Mouse (Mus musculus): ENCODE measurements at regions not wholly inside any gene's neighbourhood (a gene's known extent, or its start where the extent isn't known, plus 50 kb on each side); places are given as distances from the start of the nearest gene placed in this dataset.

GRCm38 (mm10) chr14:111738943-111739342, 64.0 kb downstream of the Slitrk5 start:
- no peak for DNase-seq (ENCODE audit: low spot score in 2 of 2)

- no peak for DNase-seq (ENCODE audit: low spot score in 2 of 2)
Observed at GRCm38 (mm10) chr14:111763616-111764015, 88.7 kb downstream of the Slitrk5 start.

DNA sequence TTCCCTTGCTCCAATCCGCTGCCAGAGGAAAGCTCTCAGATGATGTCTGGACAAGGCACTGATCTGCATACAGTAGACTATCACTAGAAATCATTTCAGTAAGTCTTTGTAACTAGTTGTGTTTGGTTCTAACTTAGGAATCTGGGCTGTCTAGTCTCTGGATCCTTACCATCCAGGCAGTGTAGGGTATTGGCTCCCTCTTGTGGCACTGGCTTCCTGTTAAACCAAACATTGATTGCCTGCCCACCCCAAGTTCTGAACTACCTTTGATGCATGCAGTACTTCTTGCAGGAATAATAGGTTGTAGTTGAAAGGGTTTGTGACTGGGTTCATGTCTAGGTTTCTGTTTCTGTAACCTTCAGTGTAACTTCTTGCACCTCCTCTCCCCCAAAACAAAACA, 103.3 kb downstream of the Slitrk5 start:
- DNase-seq (ENCODE audit: low spot score in 2 of 2) = peak in 1 of 2 experiments; percentile 7

GRCm38 (mm10) chr14:111808025-111808424, 133.1 kb downstream of the Slitrk5 start:
- no peak for DNase-seq (ENCODE audit: low spot score in 2 of 2)

DNA sequence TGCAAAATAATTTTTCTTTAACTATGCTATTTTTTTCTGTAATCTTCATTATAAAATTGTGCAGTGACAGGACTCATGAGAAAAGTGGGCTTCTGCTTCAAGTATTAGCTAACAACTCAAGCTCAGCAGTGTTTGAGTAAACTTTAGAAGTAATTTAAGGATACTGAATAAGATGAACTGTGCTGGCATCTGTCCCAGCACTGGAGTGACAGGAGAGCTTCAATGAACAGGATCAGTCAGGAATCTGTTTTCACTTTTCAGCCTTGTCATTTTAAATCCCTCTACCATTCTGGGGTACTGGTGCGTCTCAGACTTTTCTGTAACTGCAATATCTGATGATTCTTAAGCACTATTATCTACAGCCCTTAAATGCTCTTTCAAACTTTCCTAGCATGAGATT, 135.0 kb downstream of the Slitrk5 start:
- DNase-seq (ENCODE audit: low spot score in 2 of 2) = no peak

DNA sequence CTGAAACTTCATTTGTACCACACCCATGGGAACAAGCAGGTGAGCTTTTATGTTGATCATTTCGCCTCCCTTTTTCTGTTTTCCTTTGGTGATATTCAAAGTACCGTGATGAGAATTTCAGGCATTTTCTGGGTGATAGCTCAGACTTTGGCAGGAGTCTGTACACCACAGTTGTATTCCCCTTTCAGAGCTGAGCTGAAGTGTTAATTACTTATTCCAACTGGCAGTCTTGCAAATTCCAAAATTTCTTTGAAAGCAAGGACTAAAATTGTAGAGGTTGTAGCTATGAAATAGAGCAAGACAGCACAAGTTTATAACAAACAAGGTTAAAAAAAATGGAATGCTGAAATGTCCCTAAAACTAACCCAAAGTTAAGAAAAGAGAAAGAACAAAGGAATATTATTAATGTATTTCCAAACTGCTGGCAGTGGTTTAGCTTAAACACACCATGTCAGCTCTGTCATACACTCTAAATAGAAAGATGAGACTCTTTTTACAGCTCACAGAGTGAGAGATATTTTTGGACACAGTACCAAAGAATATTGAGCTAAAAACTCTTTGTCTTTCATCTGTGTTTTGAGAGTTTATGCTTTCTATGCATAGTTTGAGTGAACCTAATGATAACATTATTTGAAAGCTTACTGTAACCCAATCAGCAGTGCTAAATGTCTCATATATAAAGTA, 147.3 kb downstream of the Slitrk5 start:
- DNase-seq (ENCODE audit: low spot score in 2 of 2) = no peak

All from layer of hippocampus, adult 8-10 months (tissue).